Mouse (Mus musculus) kidney, postnatal 0 days (tissue): ENCODE measurements at regions not wholly inside any gene's neighbourhood (a gene's known extent, or its start where the extent isn't known, plus 50 kb on each side); places are given as distances from the start of the nearest gene placed in this dataset.

Experiments used
- ATAC-seq: fragments of 200-750 bp; cut with Nextera tagmentation; replicated peaks from 2 replicates; pipeline ENCODE4 v1.8.0; 2017; ENCODE audit warnings: low read depth, moderate number of reproducible peaks, moderate TSS enrichment, moderate library complexity; ENCODE audit not compliant: low FRiP score
- DNase-seq: peaks from one replicate; pipeline ENCODE4 v3.0.0-alpha.2; 2016; ENCODE audit warnings: low spot score
- H3K27ac ChIP-seq: fragments of 300-500 bp; sonication (generic); 2 replicates; pipeline ENCODE4 v1.5.1; 2014; ENCODE audit warnings: mild to moderate bottlenecking
- H3K27me3 ChIP-seq: fragments of 300-500 bp; sonication (generic); 2 replicates; pipeline ENCODE4 v1.6.1; 2014; ENCODE audit warnings: low read length, mixed read lengths; ENCODE audit not compliant: insufficient read depth
- H3K36me3 ChIP-seq: fragments of 300-500 bp; sonication (generic); 2 replicates; pipeline ENCODE4 v1.6.1; 2014; ENCODE audit warnings: low read length, mixed read lengths; ENCODE audit not compliant: insufficient read depth
- H3K4me1 ChIP-seq: fragments of 300-500 bp; sonication (generic); replicated peaks from 2 replicates; pipeline ENCODE4 v1.6.1; 2014; ENCODE audit warnings: antibody characterized with exemption, low read length, mixed read lengths; ENCODE audit not compliant: insufficient read depth
- H3K4me2 ChIP-seq: fragments of 300-500 bp; sonication (generic); 2 replicates; pipeline ENCODE4 v1.6.1; 2014; ENCODE audit warnings: mild to moderate bottlenecking, low read length, moderate library complexity, mixed read lengths
- H3K4me3 ChIP-seq: fragments of 300-500 bp; sonication (generic); replicated peaks from 2 replicates; pipeline ENCODE4 v1.5.1; 2014; ENCODE audit warnings: low read depth, low read length
- H3K9ac ChIP-seq: fragments of 300-500 bp; sonication (generic); 2 replicates; pipeline ENCODE4 v1.6.1; 2014; ENCODE audit warnings: low read depth, low read length
- H3K9me3 ChIP-seq: fragments of 300-500 bp; sonication (generic); replicated peaks from 2 replicates; pipeline ENCODE4 v1.6.1; 2016; ENCODE audit warnings: low read length, inconsistent platforms, mixed read lengths
- CTCF ChIP-seq: IDR thresholded peaks from 2 replicates; pipeline ENCODE4 v1.5.1; 2016; ENCODE audit warnings: antibody characterized with exemption, low read depth, mild to moderate bottlenecking, moderate library complexity
- WGBS: fragments of 180-500 bp; shearing (Covaris S2); extraction: QIAGEN DNeasy Blood & Tissue Kit; methylation state at CpG from one replicate; pipeline ENCODE4 v1.1.7; 2014; 5-methylcytosine and 5-hydroxymethylcytosine counted together

GRCm38 (mm10) chr13:59880055-59880454 lies 57.1 kb upstream of the Tut7 start:
- Histone ChIP-seq H3K9ac (no peak overlapping the region), H3K9me3 (no peaks in the 10 kb centered on the region), H3K4me2 (no peak overlapping the region), H3K4me1 (0 out of 2 replicates have a peak, but pooled peaks cover 2% of the 10 kb centered on the region), H3K27ac (no peak overlapping the region), H3K27me3 (no peaks in the 10 kb centered on the region), H3K36me3 (no peaks in the 10 kb centered on the region), H3K4me3 (no peak overlapping the region)
- TF ChIP-seq CTCF, result no peak
- 67% methylated on average over 3 of the region's 3 CpGs for WGBS
- ATAC-seq, result no peak
- no peak for DNase-seq

- H3K27ac ChIP-seq, result 0 out of 2 replicates have a peak overlapping the region, but pooled peaks have one; percentile 31
- H3K4me2 ChIP-seq, result no peak overlapping the region
- WGBS, result 11% methylated on average over 2 of the region's 2 CpGs
- H3K36me3 ChIP-seq, result no peaks in the 10 kb centered on the region
- H3K9me3 ChIP-seq, result no peaks in the 10 kb centered on the region
- 0 out of 2 replicates have a peak, but pooled peaks cover 7% of the 10 kb centered on the region for H3K4me1 ChIP-seq
- no peak for TF ChIP-seq CTCF
- ATAC-seq (peak; percentile 59; the same call in 1 of the 2 replicates), DNase-seq (peak; percentile 47)
- no peak overlapping the region for H3K4me3 ChIP-seq
- H3K27me3 ChIP-seq, result no peaks in the 10 kb centered on the region
- H3K9ac ChIP-seq, result no peak overlapping the region
Measured at GRCm38 (mm10) chr13:59875637-59876036, 52.7 kb upstream of the Tut7 start.

- H3K36me3 ChIP-seq, result no peaks in the 10 kb centered on the region
- WGBS, result 64% methylated on average over 7 of the region's 7 CpGs
- H3K27me3 ChIP-seq, result no peaks in the 10 kb centered on the region
- no peaks in the 10 kb centered on the region for H3K9me3 ChIP-seq
- 0 out of 2 replicates have a peak, but pooled peaks cover 7% of the 10 kb centered on the region for H3K4me1 ChIP-seq
- H3K27ac ChIP-seq, result peak overlapping the region; percentile 42; the same call in 1 of the 2 replicates
- H3K4me2 ChIP-seq, result no peak overlapping the region
- TF ChIP-seq CTCF, result no peak
- DNase-seq (peak; percentile 79), ATAC-seq (no peak)
- H3K9ac ChIP-seq, result no peak overlapping the region
- H3K4me3 ChIP-seq, result no peak overlapping the region
Measured at GRCm38 (mm10) chr13:59874137-59874931, 51.4 kb upstream of the Tut7 start.
